ENCODE assay signal across 32 mouse cellular contexts in genomic region chr19:5777387-5778032, GRCm38 (mm10). TPM values are rescaled to one million over a fixed set of nuclear protein-coding genes. Genes with fewer than 3 reads are reported as not detected.
DNase-seq lines count a peak whose midpoint lies in the region; ATAC-seq and TF ChIP-seq lines count a peak whose summit lies in the region.
"Had no signal": no experiment of that assay in that cellular context is flagged by ENCODE, and none has a peak within 500 bp of the region (broad histone marks: within the 10 kb centered on the region; RNA-seq: fewer than 3 reads in every experiment).

No protein-coding gene starts in this region.

- no peak for ATAC-seq in forebrain, embryonic 12.5 days (ENCODE audit: low FRiP score)
- ATAC-seq in forebrain, embryonic 14.5 days: no peak
- ATAC-seq in kidney, postnatal 0 days (replicated peaks; ENCODE audit: low FRiP score, low read depth): no peak; the same call in 1 of the 2 replicates
- ATAC-seq: CD4-positive, CD25-positive, alpha-beta regulatory T cell, adult 4 months; forebrain, postnatal 0 days; liver, postnatal 0 days; midbrain, embryonic 13.5 days; Patski had no signal

- no peak for DNase-seq in forebrain, embryonic 14.5 days (ENCODE audit: low spot score)
- DNase-seq in kidney, postnatal 0 days (ENCODE audit: low spot score): no peak
- DNase-seq in kidney, postnatal 36 days: no peak
- no peak for DNase-seq in cerebellum, adult 18-20 months
- DNase-seq in adrenal gland, adult 2 months: no peak
- DNase-seq: adrenal gland, postnatal 25 days; cerebellum, adult 9-10 months; cerebellum, postnatal 36 days; forebrain, postnatal 0 days; gastrocnemius, postnatal 10 days; kidney, adult 8-10 months; kidney, postnatal 10 days; layer of hippocampus, adult 9-11 months; liver, postnatal 0 days; lung, postnatal 4 days; right cerebral cortex, postnatal 4 days; thymus, adult 18-20 months; thymus, postnatal 25 days had no signal

- no peaks in the 10 kb centered on the region for H3K4me1 ChIP-seq in forebrain, embryonic 12.5 days
- no peaks in the 10 kb centered on the region for H3K4me1 ChIP-seq in forebrain, embryonic 14.5 days (ENCODE audit: control insufficient read depth, insufficient read depth, low read length)
- no peaks in the 10 kb centered on the region for H3K4me1 ChIP-seq in kidney, postnatal 0 days (replicated peaks; ENCODE audit: insufficient read depth, low read length)
- H3K4me1 ChIP-seq in ES-Bruce4 (ENCODE audit: control insufficient read depth, insufficient read depth, low read length): peaks cover 3% of the 10 kb centered on the region
- H3K4me1 ChIP-seq: embryonic facial prominence, embryonic 12.5 days; forebrain, embryonic 10.5 days; heart, embryonic 15.5 days; midbrain, embryonic 13.5 days; neural tube, embryonic 13.5 days had no signal

- whole genome bisulfite sequencing in forebrain, embryonic 12.5 days: 80% methylated on average over 9 of the region's 9 CpGs
- 83% methylated on average over 9 of the region's 9 CpGs for WGBS in forebrain, embryonic 14.5 days
- WGBS in kidney, postnatal 0 days: 83% methylated on average over 9 of the region's 9 CpGs

- TF ChIP-seq CTCF in kidney, postnatal 0 days (IDR thresholded peaks at IDR 0.05; ENCODE audit: low read depth): 0 out of 2 replicates have a peak, but pooled peaks have one; percentile 15
- TF ChIP-seq CTCF in ES-Bruce4 (IDR thresholded peaks at IDR 0.05; ENCODE audit: low read depth, low read length): peak; percentile 24

- no peaks in the 10 kb centered on the region for H3K36me3 ChIP-seq in forebrain, embryonic 12.5 days (replicated peaks)
- no peaks in the 10 kb centered on the region for H3K36me3 ChIP-seq in forebrain, embryonic 14.5 days (ENCODE audit: control insufficient read depth, insufficient read depth, low read length)
- H3K36me3 ChIP-seq in kidney, postnatal 0 days (ENCODE audit: insufficient read depth, low read length): no peaks in the 10 kb centered on the region
- no peaks in the 10 kb centered on the region for H3K36me3 ChIP-seq in ES-Bruce4 (ENCODE audit: control insufficient read depth, insufficient read depth, low read length, poor library complexity, severe bottlenecking)
- H3K36me3 ChIP-seq: embryonic facial prominence, embryonic 12.5 days; forebrain, embryonic 10.5 days; G1E; heart, embryonic 15.5 days; midbrain, embryonic 13.5 days; neural tube, embryonic 13.5 days had no signal

- TF ChIP-seq EP300 in ES-Bruce4 (IDR thresholded peaks at IDR 0.05; ENCODE audit: insufficient read depth, low read depth, low read length): peak; percentile 70

- TF ChIP-seq POLR2A in ES-Bruce4 (IDR thresholded peaks at IDR 0.05; ENCODE audit: insufficient read depth, low read length): no peak

- 0 out of 2 replicates have a peak overlapping the region, but pooled peaks have one; percentile 7 for H3K9ac ChIP-seq in forebrain, embryonic 12.5 days
- H3K9ac ChIP-seq in forebrain, embryonic 14.5 days (ENCODE audit: low read length): no peak overlapping the region
- H3K9ac ChIP-seq in kidney, postnatal 0 days (ENCODE audit: low read depth, low read length): no peak overlapping the region
- peak overlapping the region; percentile 41 for H3K9ac ChIP-seq in ES-Bruce4 (ENCODE audit: low read depth, poor library complexity, severe bottlenecking)
- H3K9ac ChIP-seq: embryonic facial prominence, embryonic 12.5 days; forebrain, postnatal 0 days; heart, embryonic 15.5 days; hindbrain, embryonic 14.5 days; liver, postnatal 0 days; midbrain, embryonic 13.5 days; neural tube, embryonic 13.5 days had no signal

- no peak overlapping the region for H3K27ac ChIP-seq in forebrain, embryonic 12.5 days
- no peak overlapping the region for H3K27ac ChIP-seq in forebrain, embryonic 14.5 days (ENCODE audit: low read depth, low read length)
- H3K27ac ChIP-seq in kidney, postnatal 0 days: no peak overlapping the region
- H3K27ac ChIP-seq in ES-Bruce4 (ENCODE audit: insufficient read depth, low read length): peak overlapping the region; percentile 69
- H3K27ac ChIP-seq: embryonic facial prominence, embryonic 12.5 days; forebrain, embryonic 10.5 days; heart, embryonic 15.5 days; hindbrain, embryonic 14.5 days; midbrain, embryonic 13.5 days; neural tube, embryonic 13.5 days; stomach, postnatal 0 days had no signal

- no peaks in the 10 kb centered on the region for H3K9me3 ChIP-seq in forebrain, embryonic 12.5 days
- H3K9me3 ChIP-seq in forebrain, embryonic 14.5 days (replicated peaks; ENCODE audit: control insufficient read depth, low read length): no peaks in the 10 kb centered on the region
- H3K9me3 ChIP-seq in kidney, postnatal 0 days (replicated peaks; ENCODE audit: low read length): no peaks in the 10 kb centered on the region
- no peaks in the 10 kb centered on the region for H3K9me3 ChIP-seq in ES-Bruce4 (replicated peaks; ENCODE audit: control insufficient read depth, insufficient read depth, low read length, poor library complexity, severe bottlenecking)
- H3K9me3 ChIP-seq: embryonic facial prominence, embryonic 12.5 days; forebrain, embryonic 10.5 days; G1E; heart, embryonic 15.5 days; megakaryocyte, embryonic 14.5 days; midbrain, embryonic 13.5 days; neural tube, embryonic 13.5 days had no signal

- H3K4me3 ChIP-seq in forebrain, embryonic 12.5 days (replicated peaks): no peak overlapping the region
- H3K4me3 ChIP-seq in forebrain, embryonic 14.5 days (ENCODE audit: low read depth, low read length): no peak overlapping the region
- H3K4me3 ChIP-seq in kidney, postnatal 0 days (replicated peaks; ENCODE audit: low read depth, low read length): no peak overlapping the region
- peak overlapping the region; percentile 14; the same call in 1 of the 2 replicates for H3K4me3 ChIP-seq in ES-Bruce4 (ENCODE audit: low read depth, low read length)
- H3K4me3 ChIP-seq: embryonic facial prominence, embryonic 12.5 days; forebrain, embryonic 10.5 days; heart, embryonic 15.5 days; megakaryocyte, embryonic 14.5 days; midbrain, embryonic 13.5 days; neural tube, embryonic 13.5 days had no signal

- no peaks in the 10 kb centered on the region for H3K27me3 ChIP-seq in forebrain, embryonic 12.5 days
- H3K27me3 ChIP-seq in forebrain, embryonic 14.5 days (replicated peaks; ENCODE audit: control insufficient read depth, insufficient read depth, low read length): no peaks in the 10 kb centered on the region
- no peaks in the 10 kb centered on the region for H3K27me3 ChIP-seq in kidney, postnatal 0 days (ENCODE audit: insufficient read depth, low read length)
- no peaks in the 10 kb centered on the region for H3K27me3 ChIP-seq in ES-Bruce4 (ENCODE audit: control insufficient read depth, insufficient read depth, low read length, poor library complexity, severe bottlenecking)
- H3K27me3 ChIP-seq: embryonic facial prominence, embryonic 12.5 days; heart, embryonic 15.5 days; midbrain, embryonic 13.5 days; neural tube, embryonic 13.5 days; Patski had no signal

- no peak overlapping the region for H3K4me2 ChIP-seq in forebrain, embryonic 12.5 days
- H3K4me2 ChIP-seq in forebrain, embryonic 14.5 days (ENCODE audit: low read length): no peak overlapping the region
- H3K4me2 ChIP-seq in kidney, postnatal 0 days (ENCODE audit: low read length): no peak overlapping the region
- H3K4me2 ChIP-seq: embryonic facial prominence, embryonic 12.5 days; heart, embryonic 15.5 days; hindbrain, embryonic 14.5 days; liver, embryonic 11.5 days; midbrain, embryonic 13.5 days; neural tube, embryonic 13.5 days had no signal

RNA-seq across cellular contexts. Expression of gene Scyl1, which starts 6.3 kb away (rescaled TPM):
- 63.4 and 65.3 TPM in 2 replicates for polyA plus RNA-seq in forebrain, embryonic 12.5 days (2016; fragmentation: Nextera tagmentation; extraction: Ambion mirVana)
- polyA plus RNA-seq in forebrain, embryonic 14.5 days (2014; fragmentation: Nextera tagmentation; extraction: Ambion mirVana): 56.1 and 67.9 TPM in 2 replicates
- polyA plus RNA-seq in kidney, postnatal 0 days (2015; fragmentation: Nextera tagmentation; extraction: Ambion mirVana): 63.5 and 65.1 TPM in 2 replicates
- polyA plus RNA-seq in ES-Bruce4 (2011; ENCODE audit: insufficient read depth, insufficient read length, low read depth, missing spikeins): 37.1 and 42.8 TPM in 2 replicates
- 100 to 1,000 TPM; 106 to 109 TPM for total RNA-seq in adrenal gland, adult 2 months (2021)
- 119 and 125 TPM in 2 replicates for polyA plus RNA-seq in adrenal gland, adult 2 months (2012; rRNA removed)

RNA-seq across cellular contexts. Expression of gene Ltbp3, which starts 36.8 kb away (rescaled TPM):
- 10.0 and 12.0 TPM in 2 replicates for polyA plus RNA-seq in forebrain, embryonic 12.5 days (2016; fragmentation: Nextera tagmentation; extraction: Ambion mirVana)
- polyA plus RNA-seq in forebrain, embryonic 14.5 days (2014; fragmentation: Nextera tagmentation; extraction: Ambion mirVana): 8.5 and 10.7 TPM in 2 replicates
- 22.3 and 23.9 TPM in 2 replicates for polyA plus RNA-seq in kidney, postnatal 0 days (2015; fragmentation: Nextera tagmentation; extraction: Ambion mirVana)
- polyA plus RNA-seq in ES-Bruce4 (2011; ENCODE audit: insufficient read depth, insufficient read length, low read depth, missing spikeins): 5.9 and 8.2 TPM in 2 replicates
- total RNA-seq in adrenal gland, adult 2 months (2021): 100 to 1,000 TPM; 174 to 246 TPM
- polyA plus RNA-seq in adrenal gland, adult 2 months (2012; rRNA removed): 737 and 768 TPM in 2 replicates
- polyA plus RNA-seq: CD4-positive, CD25-positive, alpha-beta regulatory T cell, adult 4 months had no signal

RNA-seq across cellular contexts. Expression of gene Fam89b, which starts 48.1 kb away (rescaled TPM):
- polyA plus RNA-seq in forebrain, embryonic 12.5 days (2016; fragmentation: Nextera tagmentation; extraction: Ambion mirVana): 170 and 172 TPM in 2 replicates
- polyA plus RNA-seq in forebrain, embryonic 14.5 days (2014; fragmentation: Nextera tagmentation; extraction: Ambion mirVana): 204 and 233 TPM in 2 replicates
- 91.0 and 92.7 TPM in 2 replicates for polyA plus RNA-seq in kidney, postnatal 0 days (2015; fragmentation: Nextera tagmentation; extraction: Ambion mirVana)
- polyA plus RNA-seq in ES-Bruce4 (2011; ENCODE audit: insufficient read depth, insufficient read length, low read depth, missing spikeins): 13.1 and 14.6 TPM in 2 replicates
- 10 to 100 TPM; 58.1 to 68.4 TPM for total RNA-seq in adrenal gland, adult 2 months (2021)
- 443 and 466 TPM in 2 replicates for polyA plus RNA-seq in adrenal gland, adult 2 months (2012; rRNA removed)

RNA-seq across cellular contexts. Expression of gene Ehbp1l1, which starts 51.4 kb away (rescaled TPM):
- 6.1 and 6.7 TPM in 2 replicates for polyA plus RNA-seq in forebrain, embryonic 12.5 days (2016; fragmentation: Nextera tagmentation; extraction: Ambion mirVana)
- polyA plus RNA-seq in forebrain, embryonic 14.5 days (2014; fragmentation: Nextera tagmentation; extraction: Ambion mirVana): 7.0 and 10.1 TPM in 2 replicates
- polyA plus RNA-seq in kidney, postnatal 0 days (2015; fragmentation: Nextera tagmentation; extraction: Ambion mirVana): 14.3 and 15.0 TPM in 2 replicates
- polyA plus RNA-seq in ES-Bruce4 (2011; ENCODE audit: insufficient read depth, insufficient read length, low read depth, missing spikeins): 4.3 and 5.4 TPM in 2 replicates
- total RNA-seq in adrenal gland, adult 2 months (2021): 10 to 100 TPM; 30.3 to 31.6 TPM
- 47.6 and 49.2 TPM in 2 replicates for polyA plus RNA-seq in adrenal gland, adult 2 months (2012; rRNA removed)

Comparison
In these comparisons a context has a peak if more than half of its experiments do, and no peak if none do; other contexts are left out.
1. H3K9ac ChIP-seq: peak in forebrain, embryonic 12.5 days (single experiment) and ES-Bruce4 (single experiment); none in forebrain, embryonic 14.5 days (single experiment) and kidney, postnatal 0 days (single experiment).
2. RNA of gene Ltbp3, which starts 36.8 kb away (polyA plus RNA-seq): 737 to 768 TPM in adrenal gland, adult 2 months; 22.3 to 23.9 TPM in kidney, postnatal 0 days, 10.0 to 12.0 TPM in forebrain, embryonic 12.5 days, 8.5 to 10.7 TPM in forebrain, embryonic 14.5 days and 5.9 to 8.2 TPM in ES-Bruce4; every median in the first group is over 10 times any median in the second.